Mouse (Mus musculus) ES-E14 (cell line): Measurements from ENCODE around the gene Nlk.

ENCODE experiments used
- CHD2 ChIP-seq: IDR thresholded peaks from 2 replicates; pipeline ENCODE4 v1.6.1; 2014; ENCODE audit warnings: mild to moderate bottlenecking, low read depth, low read length, inconsistent platforms
- HCFC1 ChIP-seq: IDR thresholded peaks from 2 replicates; pipeline ENCODE4 v1.6.1; 2012; ENCODE audit warnings: low read length, inconsistent platforms, borderline replicate concordance; ENCODE audit not compliant: insufficient read depth
- ZC3H11A ChIP-seq: IDR thresholded peaks from 2 replicates; pipeline ENCODE4 v1.6.1; 2012; ENCODE audit warnings: low read depth, mild to moderate bottlenecking, inconsistent platforms, low read length, borderline replicate concordance

DNA sequence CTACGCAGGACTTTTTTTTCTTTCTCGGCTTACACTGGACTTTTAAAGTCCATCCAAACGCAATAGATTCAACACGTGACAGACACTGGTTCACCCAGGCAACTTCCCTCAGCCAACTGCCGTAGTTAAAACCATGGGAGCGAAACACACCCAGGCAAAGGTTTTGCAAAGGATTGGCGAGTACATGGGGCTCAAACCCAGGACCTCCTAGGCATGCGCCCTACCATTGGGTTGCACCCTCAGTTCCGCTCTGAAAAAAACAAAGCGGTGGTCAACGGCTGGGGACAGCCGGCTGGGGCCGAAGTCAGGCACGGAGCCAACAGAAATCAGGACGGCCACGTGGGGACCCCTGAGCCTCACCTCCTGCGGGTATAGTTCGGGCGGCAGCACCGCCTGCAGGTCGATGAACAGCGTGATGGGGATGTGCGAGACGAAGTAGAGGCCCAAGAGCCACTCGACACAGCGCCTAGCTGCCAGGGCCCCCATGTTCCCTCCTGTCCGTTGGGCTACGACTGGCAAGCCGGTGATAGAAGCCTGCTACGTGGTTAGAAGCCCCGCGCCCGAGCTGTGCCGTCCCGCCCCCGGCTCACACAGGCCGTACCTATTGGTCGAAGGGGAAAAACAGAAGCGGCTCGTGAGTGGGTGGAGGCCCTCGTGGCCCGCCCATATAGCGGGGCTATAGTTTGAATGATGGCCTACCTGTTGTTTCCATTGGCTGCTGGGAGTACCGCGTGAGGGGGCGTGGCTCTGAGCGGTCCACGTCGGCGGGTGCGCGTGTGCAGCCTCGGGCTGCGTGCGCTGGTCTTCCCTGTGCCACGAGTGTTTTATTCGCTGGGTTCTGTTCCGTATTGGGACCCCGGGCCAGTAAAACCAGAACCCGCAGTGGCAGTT is 146.8 kb downstream of the Nlk start, which contains the start of gene Tmem97:
- TF ChIP-seq CHD2, result peak; percentile 82
- TF ChIP-seq ZC3H11A, result no peak
- TF ChIP-seq HCFC1, result no peak
